Mouse (Mus musculus) CH12.LX (cell line): ENCODE measurements around the gene Etv6. TPM values are rescaled to one million over a fixed set of nuclear protein-coding genes. Genes with fewer than 3 reads are reported as not detected.

Experiments used
- DNase-seq: peaks from one replicate; pipeline ENCODE4 v3.0.0-alpha.2; 2013; ENCODE audit errors: extremely low read depth
- H3K27ac ChIP-seq: 2 replicates; pipeline ENCODE4 v1.5.1; 2012; ENCODE audit warnings: low read depth, mild to moderate bottlenecking, control low read depth, moderate library complexity; ENCODE audit not compliant: insufficient read depth
- H3K27me3 ChIP-seq: replicated peaks from 2 replicates; pipeline ENCODE3; 2012; ENCODE audit warnings: inconsistent platforms
- H3K36me3 ChIP-seq, 2 experiments: replicated peaks in 1 of 2; 2 replicates each; pipeline versions ENCODE3 to v1.6.1; 2012; ENCODE audit warnings: inconsistent platforms in 1 of 2, low read length in 1 of 2, mild to moderate bottlenecking in 1 of 2, mixed read lengths in 1 of 2, moderate library complexity in 1 of 2; ENCODE audit not compliant: control insufficient read depth in 1 of 2, insufficient read depth in 1 of 2
- H3K4me1 ChIP-seq, 2 experiments: 2 replicates each; pipeline ENCODE4 v1.6.1; 2012; ENCODE audit warnings: inconsistent platforms in 1 of 2, moderate library complexity in 1 of 2; ENCODE audit not compliant: insufficient read depth in 2 of 2, control insufficient read depth in 1 of 2
- H3K4me2 ChIP-seq: 2 replicates; pipeline ENCODE4 v1.6.1; 2012; ENCODE audit warnings: low read depth, mild to moderate bottlenecking, control low read depth; ENCODE audit not compliant: poor library complexity, insufficient read depth, severe bottlenecking
- H3K4me3 ChIP-seq, 3 experiments: fragments of 150-350 bp in 1 of 3; sonication (generic) in 1 of 3; replicated peaks in 1 of 3; 2 replicates each; pipeline versions ENCODE3 to v1.5.1; 2011 to 2012; ENCODE audit warnings: low read depth in 2 of 3, low read length in 2 of 3, mild to moderate bottlenecking in 2 of 3, moderate library complexity in 2 of 3, control low read depth in 1 of 3, improper control_type of control experiment in 1 of 3, inconsistent platforms in 1 of 3, mixed read lengths in 1 of 3; ENCODE audit not compliant: poor library complexity in 1 of 3
- H3K79me2 ChIP-seq: replicated peaks from 2 replicates; pipeline ENCODE4 v1.6.1; 2012; ENCODE audit warnings: mild to moderate bottlenecking, moderate library complexity; ENCODE audit not compliant: control insufficient read depth, poor library complexity, insufficient read depth, severe bottlenecking; ENCODE audit errors: extremely low read depth
- H3K9ac ChIP-seq: 2 replicates; pipeline ENCODE4 v1.6.1; 2012; ENCODE audit warnings: low read depth, mild to moderate bottlenecking, control low read depth, moderate library complexity; ENCODE audit not compliant: insufficient read depth
- H3K9me3 ChIP-seq: replicated peaks from 2 replicates; pipeline ENCODE3; 2012; ENCODE audit warnings: low read length, inconsistent platforms, mixed read lengths
- BHLHE40 ChIP-seq: IDR thresholded peaks from 2 replicates; pipeline ENCODE4 v1.6.1; 2011; ENCODE audit warnings: mild to moderate bottlenecking, low read depth, low read length, improper control_type of control experiment
- CTCF ChIP-seq, 2 experiments: IDR thresholded peaks in 1 of 2; conservative IDR thresholded peaks in 1 of 2; 2 replicates each; pipeline ENCODE4 v1.5.1; 2011 to 2012; ENCODE audit warnings: low read depth in 2 of 2, low read length in 2 of 2, improper control_type of control experiment in 1 of 2, inconsistent platforms in 1 of 2, mild to moderate bottlenecking in 1 of 2, moderate library complexity in 1 of 2
- EP300 ChIP-seq: IDR thresholded peaks from 2 replicates; pipeline ENCODE4 v1.6.1; 2011; ENCODE audit warnings: low read length, improper control_type of control experiment
- GABPA ChIP-seq: IDR thresholded peaks from 2 replicates; pipeline ENCODE4 v1.6.1; 2012; ENCODE audit warnings: low read depth, low read length, improper control_type of control experiment, inconsistent platforms; ENCODE audit not compliant: insufficient replicate concordance
- IRF4 ChIP-seq: IDR thresholded peaks from 2 replicates; pipeline ENCODE4 v1.6.1; 2014; ENCODE audit warnings: low read depth, mild to moderate bottlenecking, inconsistent platforms, low read length, improper control_type of control experiment
- JUN ChIP-seq: IDR thresholded peaks from 2 replicates; pipeline ENCODE4 v1.6.1; 2011; ENCODE audit warnings: low read depth, mild to moderate bottlenecking, low read length, improper control_type of control experiment, moderate library complexity; ENCODE audit not compliant: insufficient read depth
- JUND ChIP-seq: conservative IDR thresholded peaks from 2 replicates; pipeline ENCODE4 v1.6.1; 2011; ENCODE audit warnings: low read depth, low read length, improper control_type of control experiment
- MEF2A ChIP-seq: IDR thresholded peaks from 2 replicates; pipeline ENCODE4 v1.6.1; 2014; ENCODE audit warnings: low read depth, mild to moderate bottlenecking, inconsistent platforms, low read length, improper control_type of control experiment, borderline replicate concordance
- MXI1 ChIP-seq: IDR thresholded peaks from 2 replicates; pipeline ENCODE4 v1.6.1; 2011; ENCODE audit warnings: mild to moderate bottlenecking, low read depth, low read length, improper control_type of control experiment
- NELFE ChIP-seq: IDR thresholded peaks from 2 replicates; pipeline ENCODE4 v1.6.1; 2011; ENCODE audit warnings: low read depth, low read length, improper control_type of control experiment
- POLR2A ChIP-seq: IDR thresholded peaks from 2 replicates; pipeline ENCODE4 v1.6.1; 2011; ENCODE audit warnings: low read depth, mild to moderate bottlenecking, improper control_type of control experiment, low read length
- RCOR1 ChIP-seq: conservative IDR thresholded peaks from 2 replicates; pipeline ENCODE4 v1.6.1; 2012; ENCODE audit warnings: low read depth, mild to moderate bottlenecking, inconsistent platforms, low read length, improper control_type of control experiment
- dilution Hi-C: fragments of 300-500 bp; cut with MboI; formaldehyde crosslinking; loops from 2 replicates; pipeline ENCODE4 v1.14.3; 2020; ENCODE audit warnings: low sequenced_read_pairs; ENCODE audit not compliant: extremely low pct_unique_long_range_greater_than_20kb, extremely low pct_ligation_motif_present
- in situ Hi-C: fragments of 300-500 bp; cut with MboI; formaldehyde crosslinking; loops from 3 replicates; pipeline ENCODE4 v1.14.3; 2019; ENCODE audit warnings: low sequenced_read_pairs, low pct_ligation_motif_present, low pct_unique_long_range_greater_than_20kb, mixed read lengths
- polyA plus RNA-seq: library from polyadenylated mRNA; unstranded; fragments of >175 nt; gene quantifications from 2 replicates; pipeline ENCODE4 v1.2.1, GENCODE M21; 2012; ENCODE audit warnings: low read depth; ENCODE audit not compliant: insufficient read length
- total RNA-seq, 2 experiments: library from RNA; depleted of rRNA; stranded (reverse); fragments of 300-350 nt in 1 of 2; fragments of >200 nt in 1 of 2; gene quantifications; 2 replicates each; pipeline ENCODE4 v1.2.3; 2012 to 2014

The Etv6 gene
- total and polyA plus RNA-seq, 3 experiments, result 7.6 to 29.5 (median 10.1) TPM

DNA sequence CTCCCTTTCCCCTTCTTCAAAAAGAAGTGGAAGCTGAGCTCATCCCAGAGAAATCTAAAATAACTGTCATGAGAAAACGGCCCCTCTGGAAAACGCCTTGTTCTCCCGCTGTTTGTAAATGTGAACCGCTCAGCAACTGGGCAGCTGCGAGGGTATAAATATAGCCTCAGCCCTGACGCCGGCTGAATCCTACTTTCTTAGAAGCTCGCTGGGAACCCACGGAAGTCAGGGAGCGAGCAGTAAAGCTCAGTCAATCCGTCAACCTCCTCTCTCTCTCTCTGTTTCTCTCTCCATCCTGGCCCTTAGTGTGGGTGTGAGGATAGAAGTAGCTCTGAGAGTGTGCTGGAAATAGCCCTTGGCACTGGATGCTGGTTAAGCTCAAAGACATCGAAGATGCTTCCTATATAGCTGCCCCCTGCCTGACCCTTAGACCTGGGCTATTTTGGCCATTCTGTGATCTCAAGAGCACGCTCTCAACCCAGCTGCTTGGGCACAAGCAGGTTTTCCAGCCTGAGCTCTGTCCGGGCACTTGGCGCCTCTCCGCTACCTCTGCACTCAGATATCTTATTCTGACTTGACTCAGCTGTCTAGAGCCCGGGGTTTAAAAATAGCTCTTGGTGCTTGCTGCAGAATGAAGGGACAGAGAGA, 146.9 kb downstream of the Etv6 start:
- Histone ChIP-seq H3K9me3 (no peaks in the 10 kb centered on the region), H3K27me3 (no peaks in the 10 kb centered on the region), H3K79me2 (no peaks in the 10 kb centered on the region), H3K36me3 (peaks cover 0 to 79% of the 10 kb centered on the region in 2 experiments), H3K4me2 (no peak overlapping the region), H3K4me1 (peaks cover 4 to 79% of the 10 kb centered on the region in 2 experiments; a peak in 3 of 4 replicates), H3K9ac (no peak overlapping the region), H3K27ac (no peak overlapping the region), H3K4me3 (no peak overlapping the region)
- TF ChIP-seq JUN (no peak), IRF4 (peak; percentile 36; the same call in 1 of the 2 replicates), EP300 (peak; percentile 16; the same call in 1 of the 2 replicates), JUND (no peak), MEF2A (peak; percentile 83), BHLHE40 (0 out of 2 replicates have a peak, but pooled peaks have one; percentile 32), NELFE (no peak), RCOR1 (0 out of 2 replicates have a peak, but pooled peaks have one; percentile 21)
- in situ Hi-C loops, result no loop called here
- dilution Hi-C loops, result no loop called here
- DNase-seq, result no peak

DNA sequence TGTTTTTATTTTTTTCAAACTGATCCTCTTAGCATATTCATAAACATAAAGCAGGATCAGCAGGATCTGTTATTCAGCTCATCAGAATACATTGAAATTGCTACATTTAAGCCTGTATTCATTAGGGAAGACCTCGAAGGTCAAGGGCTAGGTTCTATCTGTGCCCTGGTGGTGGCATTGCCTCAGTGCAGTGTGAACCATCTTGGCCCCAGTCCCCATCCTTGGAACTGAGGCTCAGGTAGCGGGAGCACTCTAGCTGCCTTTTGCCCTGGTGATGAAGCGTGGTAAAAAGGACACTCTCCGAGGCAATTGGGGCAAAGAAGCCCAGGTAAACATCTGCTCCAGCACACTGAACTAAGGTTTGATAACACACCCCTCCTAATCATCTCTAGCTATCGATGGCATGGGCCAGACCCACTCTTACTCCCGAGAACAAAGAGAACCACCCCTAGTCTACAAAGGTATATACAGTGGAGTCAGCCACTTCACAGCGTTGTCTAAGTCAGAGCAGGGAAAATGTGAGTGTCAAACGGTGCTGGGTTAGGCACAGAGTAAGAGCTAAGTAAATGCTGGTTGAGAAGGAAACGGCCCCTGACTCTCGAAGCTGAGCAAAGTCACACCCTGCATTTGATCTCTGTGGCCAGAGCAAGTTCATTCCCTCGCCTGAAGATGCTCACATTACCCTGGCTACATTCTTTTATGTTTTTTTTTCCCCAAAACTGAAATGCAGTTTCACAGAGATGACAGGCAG, 148.3 kb downstream of the Etv6 start:
- Histone ChIP-seq H3K9me3 (no peaks in the 10 kb centered on the region), H3K27me3 (no peaks in the 10 kb centered on the region), H3K4me1 (peaks cover 4 to 84% of the 10 kb centered on the region in 2 experiments; a peak in 3 of 4 replicates), H3K4me2 (no peak overlapping the region), H3K9ac (no peak overlapping the region), H3K79me2 (no peaks in the 10 kb centered on the region), H3K4me3 (no peak overlapping the region), H3K36me3 (peaks cover 0 to 74% of the 10 kb centered on the region in 2 experiments), H3K27ac (no peak overlapping the region)
- dilution Hi-C loops (no loop called here), in situ Hi-C loops (no loop called here)
- DNase-seq, result no peak
- no peak for TF ChIP-seq POLR2A
- TF ChIP-seq MXI1, result no peak
- 0 out of 4 replicates have a peak, but pooled peaks of 1 of the 2 experiments have one; percentile 2 for TF ChIP-seq CTCF (conservative IDR thresholded peaks at IDR 0.05 in 1 of 2, IDR thresholded peaks at IDR 0.05 in 1 of 2; ENCODE audit: low read depth in 2 of 2, low read length in 2 of 2)
- TF ChIP-seq RCOR1, result no peak
- TF ChIP-seq GABPA, result no peak
